Mouse (Mus musculus) heart, embryonic 13.5 days (tissue): ENCODE data around the gene Gimap5. TPM values are rescaled to one million over a fixed set of nuclear protein-coding genes. Genes with fewer than 3 reads are reported as not detected.

Source experiments
- ATAC-seq: fragments of 200-750 bp; cut with Nextera tagmentation; 2 replicates; pipeline ENCODE4 v1.8.0; 2017; ENCODE audit warnings: moderate TSS enrichment; ENCODE audit not compliant: insufficient number of reproducible peaks, low FRiP score, low TSS enrichment; ENCODE audit errors: extremely low read depth
- H3K27ac ChIP-seq: fragments of 300-500 bp; sonication (generic); replicated peaks from 2 replicates; pipeline ENCODE4 v1.5.1; 2015; ENCODE audit warnings: moderate library complexity, mild to moderate bottlenecking, inconsistent platforms
- H3K27me3 ChIP-seq: fragments of 300-500 bp; sonication (generic); replicated peaks from 2 replicates; pipeline ENCODE4 v1.6.1; 2015; ENCODE audit warnings: mild to moderate bottlenecking, inconsistent platforms
- H3K36me3 ChIP-seq: fragments of 300-500 bp; sonication (generic); 2 replicates; pipeline ENCODE4 v1.6.1; 2015; ENCODE audit warnings: mild to moderate bottlenecking, inconsistent platforms
- H3K4me1 ChIP-seq: fragments of 300-500 bp; sonication (generic); 2 replicates; pipeline ENCODE4 v1.6.1; 2015; ENCODE audit warnings: inconsistent platforms
- H3K4me2 ChIP-seq: fragments of 300-500 bp; sonication (generic); 2 replicates; pipeline ENCODE4 v1.6.1; 2015; ENCODE audit warnings: inconsistent platforms, mild to moderate bottlenecking, moderate library complexity
- H3K4me3 ChIP-seq: fragments of 300-500 bp; sonication (generic); 2 replicates; pipeline ENCODE4 v1.5.1; 2015; ENCODE audit warnings: moderate library complexity, mild to moderate bottlenecking, inconsistent platforms
- H3K9ac ChIP-seq: fragments of 300-500 bp; sonication (generic); 2 replicates; pipeline ENCODE4 v1.6.1; 2015; ENCODE audit warnings: inconsistent platforms, mild to moderate bottlenecking, moderate library complexity
- H3K9me3 ChIP-seq: fragments of 300-500 bp; sonication (generic); 2 replicates; pipeline ENCODE4 v1.6.1; 2016; ENCODE audit warnings: inconsistent platforms
- WGBS: fragments of 180-500 bp; shearing (Covaris S2); methylation state at CpG from one replicate; pipeline ENCODE4 v1.1.7; 2015; ENCODE audit warnings: mixed read lengths; 5-methylcytosine and 5-hydroxymethylcytosine counted together
- polyA plus RNA-seq: library from polyadenylated mRNA; unstranded; fragments of >200 nt; fragmentation: Nextera tagmentation; extraction: Ambion mirVana; gene quantifications from 2 replicates; pipeline ENCODE4 v1.2.1, GENCODE M21; 2015

Gene Gimap5
- polyA plus RNA-seq, 1 experiment from 2014 or later: 8.2 TPM

GRCm38 (mm10) chr6:48770696-48771095, 24.7 kb downstream of the Gimap5 start, which contains the start of gene Gimap3:
Gene Gimap3, minus strand, starts transcription at chr6:48770851.
- ATAC-seq: no peak
- Histone ChIP-seq H3K9me3 (no peaks in the 10 kb centered on the region), H3K9ac (no peak within 1 kb of the TSS), H3K27me3 (no peaks in the 10 kb centered on the region), H3K36me3 (no peaks in the 10 kb centered on the region), H3K4me1 (no peaks in the 10 kb centered on the region), H3K27ac (no peak within 1 kb of the TSS), H3K4me3 (no peak within 1 kb of the TSS), H3K4me2 (no peak within 1 kb of the TSS)
- WGBS: 77% methylated on average over 3 of the region's 3 CpGs

GRCm38 (mm10) chr6:48772030-48772429, 26.0 kb downstream of the Gimap5 start:
- Histone ChIP-seq H3K4me3 (no peak overlapping the region), H3K4me2 (no peak overlapping the region), H3K9me3 (no peaks in the 10 kb centered on the region), H3K9ac (no peak overlapping the region), H3K36me3 (no peaks in the 10 kb centered on the region), H3K4me1 (no peaks in the 10 kb centered on the region), H3K27ac (no peak overlapping the region), H3K27me3 (no peaks in the 10 kb centered on the region)
- WGBS: 10% methylated on average over 8 of the region's 8 CpGs
- ATAC-seq: no peak

- Histone ChIP-seq H3K27me3 (no peaks in the 10 kb centered on the region), H3K9me3 (no peaks in the 10 kb centered on the region), H3K4me1 (0 out of 2 replicates have a peak, but pooled peaks cover 2% of the 10 kb centered on the region), H3K4me2 (no peak overlapping the region), H3K4me3 (no peak overlapping the region), H3K36me3 (no peaks in the 10 kb centered on the region), H3K9ac (no peak overlapping the region), H3K27ac (no peak overlapping the region)
- ATAC-seq: no peak
- WGBS: 86% methylated on average over 1 of the region's 1 CpGs
Observed at GRCm38 (mm10) chr6:48784406-48784805, 38.4 kb downstream of the Gimap5 start.

DNA sequence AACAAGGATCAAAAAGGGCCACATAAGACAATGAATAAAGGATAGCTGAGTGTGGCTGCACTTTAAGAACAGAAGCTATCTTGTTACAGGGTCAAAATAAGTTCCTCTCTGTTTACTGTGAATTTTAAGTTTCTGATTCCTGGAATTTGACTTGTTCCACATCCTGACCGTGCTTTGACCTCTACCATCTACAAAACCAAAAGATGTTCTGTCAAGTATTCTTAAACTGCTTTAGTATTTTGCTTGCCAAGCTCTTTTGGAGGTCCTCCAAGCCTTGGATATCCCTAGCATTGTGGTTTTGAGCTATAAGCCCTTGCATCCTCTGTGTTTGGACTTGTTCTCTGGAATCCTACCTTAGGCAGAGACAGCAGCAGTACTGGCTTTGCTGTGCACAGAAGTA, 39.2 kb downstream of the Gimap5 start:
- 56% methylated on average over 1 of the region's 1 CpGs for WGBS
- H3K9ac ChIP-seq: no peak overlapping the region
- no peak overlapping the region for H3K4me3 ChIP-seq
- no peak for ATAC-seq
- no peaks in the 10 kb centered on the region for H3K9me3 ChIP-seq
- 0 out of 2 replicates have a peak, but pooled peaks cover 2% of the 10 kb centered on the region for H3K4me1 ChIP-seq
- no peak overlapping the region for H3K27ac ChIP-seq
- H3K27me3 ChIP-seq: no peaks in the 10 kb centered on the region
- H3K4me2 ChIP-seq: no peak overlapping the region
- no peaks in the 10 kb centered on the region for H3K36me3 ChIP-seq

- Histone ChIP-seq H3K4me3 (no peak overlapping the region), H3K9me3 (no peaks in the 10 kb centered on the region), H3K9ac (no peak overlapping the region), H3K4me2 (no peak overlapping the region), H3K4me1 (0 out of 2 replicates have a peak, but pooled peaks cover 2% of the 10 kb centered on the region), H3K36me3 (no peaks in the 10 kb centered on the region), H3K27ac (no peak overlapping the region), H3K27me3 (no peaks in the 10 kb centered on the region)
- WGBS: 69% methylated on average over 2 of the region's 2 CpGs
- no peak for ATAC-seq
Observed at GRCm38 (mm10) chr6:48785601-48786000, 39.6 kb downstream of the Gimap5 start.

GRCm38 (mm10) chr6:48787867-48788266, 41.9 kb downstream of the Gimap5 start:
- 75% methylated on average over 2 of the region's 2 CpGs for WGBS
- Histone ChIP-seq H3K4me1 (0 out of 2 replicates have a peak, but pooled peaks cover 2% of the 10 kb centered on the region), H3K4me3 (no peak overlapping the region), H3K9ac (no peak overlapping the region), H3K4me2 (no peak overlapping the region), H3K36me3 (no peaks in the 10 kb centered on the region), H3K27me3 (no peaks in the 10 kb centered on the region), H3K9me3 (no peaks in the 10 kb centered on the region), H3K27ac (no peak overlapping the region)
- ATAC-seq: no peak

GRCm38 (mm10) chr6:48801897-48802296, 55.9 kb downstream of the Gimap5 start:
- H3K9me3 ChIP-seq: 0 out of 2 replicates have a peak, but pooled peaks cover 3% of the 10 kb centered on the region
- H3K9ac ChIP-seq: no peak overlapping the region
- no peak for ATAC-seq
- H3K4me1 ChIP-seq: no peaks in the 10 kb centered on the region
- no peaks in the 10 kb centered on the region for H3K36me3 ChIP-seq
- WGBS: 63% methylated on average over 1 of the region's 1 CpGs
- H3K4me2 ChIP-seq: no peak overlapping the region
- H3K27ac ChIP-seq: no peak overlapping the region
- H3K4me3 ChIP-seq: no peak overlapping the region
- H3K27me3 ChIP-seq: no peaks in the 10 kb centered on the region

- Histone ChIP-seq H3K36me3 (no peaks in the 10 kb centered on the region), H3K4me2 (no peak overlapping the region), H3K9me3 (0 out of 2 replicates have a peak, but pooled peaks cover 3% of the 10 kb centered on the region), H3K4me1 (no peaks in the 10 kb centered on the region), H3K27ac (no peak overlapping the region), H3K27me3 (no peaks in the 10 kb centered on the region), H3K4me3 (no peak overlapping the region), H3K9ac (no peak overlapping the region)
- no peak for ATAC-seq
Observed at GRCm38 (mm10) chr6:48803406-48804051, 57.5 kb downstream of the Gimap5 start.

Other genes starting within 250 kb of the Gimap5 start
- 18.2 and 22.7 TPM in 2 replicates for gene Atp6v0e2, start 208.6 kb upstream of the Gimap5 start, polyA plus RNA-seq
- gene Lrrc61, start 191.4 kb upstream of the Gimap5 start, polyA plus RNA-seq: 7.2 and 7.6 TPM in 2 replicates
- gene Rarres2, start 173.4 kb upstream of the Gimap5 start, polyA plus RNA-seq: 29.7 and 35.8 TPM in 2 replicates
- gene Gm45021, start 156.6 kb upstream of the Gimap5 start, polyA plus RNA-seq: 0.86 TPM in 1 of 2 replicates, not detected in the other
- 22.5 and 24.6 TPM in 2 replicates for gene Repin1, start 152.3 kb upstream of the Gimap5 start, polyA plus RNA-seq
- not detected in 2 replicates for gene Gm44965, start 152.3 kb upstream of the Gimap5 start, polyA plus RNA-seq
- 4.8 and 5.5 TPM in 2 replicates for gene Zfp775, start 144.1 kb upstream of the Gimap5 start, polyA plus RNA-seq
- 1.2 TPM in 2 replicates for gene AI854703, start 119.4 kb upstream of the Gimap5 start, polyA plus RNA-seq
- gene Gimap8, start 99.0 kb upstream of the Gimap5 start, polyA plus RNA-seq: 1.1 and 1.2 TPM in 2 replicates
- 7.5 and 8.7 TPM in 2 replicates for gene Gimap9, start 70.1 kb upstream of the Gimap5 start, polyA plus RNA-seq
- 18.4 and 19.1 TPM in 2 replicates for gene Gimap4, start 61.6 kb upstream of the Gimap5 start, polyA plus RNA-seq
- 33.4 TPM in 2 replicates for gene Gimap6, start 38.0 kb upstream of the Gimap5 start, polyA plus RNA-seq
- gene Gm28053, start 27.6 kb upstream of the Gimap5 start, polyA plus RNA-seq: 3.7 and 5.0 TPM in 2 replicates
- gene Gimap7, start 27.6 kb upstream of the Gimap5 start, polyA plus RNA-seq: not detected in 2 replicates
- 24.2 and 27.5 TPM in 2 replicates for gene Gimap1, start 7.1 kb upstream of the Gimap5 start, polyA plus RNA-seq
- gene Gimap3, start 24.7 kb downstream of the Gimap5 start, polyA plus RNA-seq: 0.06 TPM in 1 of 2 replicates, not detected in the other
- gene Tmem176a, start 94.7 kb downstream of the Gimap5 start, polyA plus RNA-seq: 94.5 and 102 TPM in 2 replicates
- gene Tmem176b, start 95.3 kb downstream of the Gimap5 start, polyA plus RNA-seq: 249 and 268 TPM in 2 replicates
- gene Aoc1, start 126.7 kb downstream of the Gimap5 start, polyA plus RNA-seq: not detected in 2 replicates
- not detected in 2 replicates for gene 1600015I10Rik, start 183.7 kb downstream of the Gimap5 start, polyA plus RNA-seq
- gene Doxl2, start 228.8 kb downstream of the Gimap5 start, polyA plus RNA-seq: not detected in 2 replicates
- not detected in 2 replicates for gene Svs1, start 240.7 kb downstream of the Gimap5 start, polyA plus RNA-seq